Mouse (Mus musculus) G1E (cell line): ENCODE measurements at regions not wholly inside any gene's neighbourhood (a gene's known extent, or its start where the extent isn't known, plus 50 kb on each side); places are given as distances from the start of the nearest gene placed in this dataset.

ENCODE experiments used
- CTCF ChIP-seq: IDR thresholded peaks from 2 replicates; pipeline ENCODE4 v1.5.1; 2012; ENCODE audit warnings: low read depth, low read length, inconsistent platforms, mixed read lengths
- GATA1 ChIP-seq: IDR thresholded peaks from 2 replicates; pipeline ENCODE4 v1.6.1; 2012; ENCODE audit warnings: borderline replicate concordance, low read length, inconsistent platforms, mixed read lengths

DNA sequence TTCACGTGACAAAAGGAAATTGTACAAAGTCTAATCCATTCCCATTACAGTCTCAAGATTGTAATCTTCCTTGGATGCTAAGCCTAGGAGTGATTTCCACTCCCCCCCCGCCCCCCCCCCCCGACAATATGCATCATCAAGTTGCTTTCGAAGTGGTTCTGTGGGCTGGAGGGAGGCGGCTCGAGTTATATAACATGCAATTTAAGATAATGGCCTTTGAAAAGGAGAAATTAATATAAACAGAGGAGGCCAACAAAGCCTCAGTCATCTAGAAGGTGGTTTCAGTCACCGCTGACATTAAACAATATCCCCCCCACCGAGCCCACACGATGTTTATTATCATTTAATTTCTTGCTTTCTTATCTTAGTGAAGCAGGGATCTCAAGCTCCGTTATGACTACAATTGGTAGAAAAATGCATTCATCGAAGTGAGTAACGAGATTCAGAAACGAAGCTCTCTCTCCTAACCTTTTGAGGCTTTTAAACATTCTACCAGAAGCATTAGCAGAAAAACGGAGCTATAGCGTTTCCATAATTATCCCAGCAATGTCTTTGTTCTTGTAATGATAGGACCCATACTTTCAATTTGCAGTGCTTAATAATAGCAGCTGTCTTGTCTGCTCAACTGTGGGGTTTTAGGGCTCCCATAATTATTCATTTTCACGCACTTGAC, 339.1 kb downstream of the Btg1 start:
- TF ChIP-seq CTCF (no peak), GATA1 (no peak)
